12 mouse cellular contexts compared by ENCODE assay signal in the genomic region with DNA sequence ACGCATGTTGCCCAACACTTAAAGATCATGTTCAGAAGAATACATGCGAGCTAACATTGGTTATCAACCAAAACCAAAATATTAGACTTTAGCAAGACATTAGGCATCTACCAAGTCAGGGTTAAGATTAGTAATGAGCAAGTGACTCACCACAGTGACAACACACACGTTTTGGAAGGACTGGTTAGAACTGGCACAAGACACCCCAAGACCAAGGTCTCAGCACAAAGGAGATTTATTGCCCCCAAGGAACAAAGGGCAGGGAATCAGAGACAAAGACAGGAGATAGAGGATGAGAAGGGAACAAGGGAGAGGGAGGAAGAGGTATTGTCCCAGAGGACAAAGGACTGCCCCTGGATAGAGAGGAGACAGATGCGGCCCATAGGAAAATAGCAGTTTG.
"Had no signal": no experiment of that assay in that cellular context is flagged by ENCODE, and none has a peak within 500 bp of the region (broad histone marks: within the 10 kb centered on the region; RNA-seq: fewer than 3 reads in every experiment).

No protein-coding gene starts in this region.

- H3K36me3 ChIP-seq: limb, embryonic 10.5 days; midbrain, embryonic 13.5 days; neural tube, embryonic 15.5 days had no signal

- H3K4me3 ChIP-seq: left cerebral cortex, adult 2 months; limb, embryonic 10.5 days; midbrain, embryonic 13.5 days; neural tube, embryonic 15.5 days had no signal

- DNase-seq: kidney, adult 2 months; lung, adult 2 months; lung, postnatal 36 days; right cerebral cortex, adult 18-20 months; right cerebral cortex, postnatal 4 days; spleen, adult 18-20 months; thymus, postnatal 36 days had no signal

- H3K27ac ChIP-seq: left cerebral cortex, adult 2 months; liver, embryonic 14.5 days; midbrain, embryonic 13.5 days; neural tube, embryonic 15.5 days had no signal

- H3K27me3 ChIP-seq: midbrain, embryonic 13.5 days; neural tube, embryonic 15.5 days had no signal
